Mouse (Mus musculus) cerebellum, adult 9-11 months (tissue): ENCODE measurements around the gene Rsph9.

Source experiments
- DNase-seq: peaks from one replicate; pipeline ENCODE4 v3.0.0; 2022

The Rsph9 gene

DNA sequence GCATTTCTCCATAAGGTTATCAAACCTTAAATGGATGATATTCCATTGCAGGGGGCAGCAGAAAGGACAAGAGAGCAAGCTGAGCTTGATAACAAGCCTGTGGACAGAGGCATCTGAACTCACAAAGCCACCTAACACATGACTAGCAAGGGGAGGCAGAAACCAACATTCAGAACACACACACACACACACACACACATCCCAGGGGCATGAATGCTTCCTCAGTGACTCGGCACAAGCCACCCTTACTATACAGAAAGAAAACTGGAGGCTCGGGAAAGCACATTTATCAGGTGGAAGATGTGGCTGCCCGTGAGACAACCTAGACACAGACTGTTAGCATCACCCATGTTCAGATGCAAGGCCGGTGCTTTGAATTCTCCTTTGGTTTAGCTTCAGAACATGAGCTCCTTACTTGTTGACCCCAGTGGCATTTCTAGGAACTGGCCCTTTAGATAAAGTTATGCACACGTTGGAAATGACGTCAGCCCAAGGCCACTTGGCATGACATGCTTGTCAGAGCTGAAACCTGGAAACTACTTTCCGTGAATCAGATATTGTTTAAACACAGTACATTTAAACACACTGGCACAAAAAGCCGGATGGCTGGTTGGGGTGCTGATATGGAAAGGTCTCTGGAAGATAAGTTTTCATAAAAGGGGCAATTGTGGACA lies 5.3 kb downstream of the Rsph9 start:
- no peak for DNase-seq

DNA sequence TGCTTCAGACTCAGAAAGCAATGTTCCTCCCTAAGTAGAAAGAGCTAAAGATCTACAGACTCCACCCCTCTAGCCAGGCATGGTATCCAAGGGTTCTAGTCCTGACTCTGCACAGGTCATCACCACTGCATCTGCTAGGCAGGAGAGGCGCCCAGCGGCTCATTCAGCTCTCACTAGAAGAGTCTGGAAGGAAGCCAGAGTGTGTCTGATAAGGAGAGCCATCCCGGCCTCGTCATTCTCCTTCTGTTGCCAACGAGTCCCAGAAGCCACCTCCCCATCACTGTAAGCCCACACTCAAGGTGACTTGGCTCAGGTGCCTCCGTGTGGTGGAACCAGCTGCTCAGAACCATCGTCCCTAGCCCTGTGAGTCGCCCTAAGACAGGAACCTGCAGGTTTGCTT lies 11.2 kb downstream of the Rsph9 start:
- no peak for DNase-seq

DNA sequence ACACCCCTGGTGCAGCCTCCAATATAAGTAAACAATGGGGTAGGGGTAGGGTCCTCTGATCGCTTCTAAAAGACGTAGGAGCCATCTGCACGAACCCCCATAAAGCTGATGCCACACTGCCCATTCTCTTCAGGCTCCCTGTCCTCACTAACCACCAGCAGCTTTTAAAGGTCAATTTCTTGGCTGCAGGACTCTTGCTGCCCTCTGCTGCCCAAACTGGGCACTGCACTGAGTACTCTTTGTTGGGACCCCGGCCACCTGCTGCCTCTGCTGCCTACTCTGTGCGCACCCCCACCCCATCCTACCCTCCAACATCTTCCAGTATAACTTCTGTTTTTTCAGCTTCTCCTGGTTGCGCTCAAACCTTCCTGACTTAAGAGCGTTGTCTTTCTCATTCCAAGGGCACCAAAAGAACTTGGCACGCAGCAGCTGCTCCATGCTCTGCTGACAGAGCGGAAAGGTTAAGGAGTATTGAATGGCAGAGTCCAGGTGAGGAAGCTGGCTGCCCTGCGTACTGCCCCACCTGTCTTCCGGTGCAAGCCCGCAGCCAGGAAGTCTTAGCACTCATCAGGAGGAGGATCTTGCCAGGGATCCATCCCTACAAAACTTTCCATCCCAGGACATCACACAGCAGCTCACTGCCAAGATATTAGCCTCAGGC lies 11.8 kb downstream of the Rsph9 start:
- DNase-seq: peak; percentile 56

DNA sequence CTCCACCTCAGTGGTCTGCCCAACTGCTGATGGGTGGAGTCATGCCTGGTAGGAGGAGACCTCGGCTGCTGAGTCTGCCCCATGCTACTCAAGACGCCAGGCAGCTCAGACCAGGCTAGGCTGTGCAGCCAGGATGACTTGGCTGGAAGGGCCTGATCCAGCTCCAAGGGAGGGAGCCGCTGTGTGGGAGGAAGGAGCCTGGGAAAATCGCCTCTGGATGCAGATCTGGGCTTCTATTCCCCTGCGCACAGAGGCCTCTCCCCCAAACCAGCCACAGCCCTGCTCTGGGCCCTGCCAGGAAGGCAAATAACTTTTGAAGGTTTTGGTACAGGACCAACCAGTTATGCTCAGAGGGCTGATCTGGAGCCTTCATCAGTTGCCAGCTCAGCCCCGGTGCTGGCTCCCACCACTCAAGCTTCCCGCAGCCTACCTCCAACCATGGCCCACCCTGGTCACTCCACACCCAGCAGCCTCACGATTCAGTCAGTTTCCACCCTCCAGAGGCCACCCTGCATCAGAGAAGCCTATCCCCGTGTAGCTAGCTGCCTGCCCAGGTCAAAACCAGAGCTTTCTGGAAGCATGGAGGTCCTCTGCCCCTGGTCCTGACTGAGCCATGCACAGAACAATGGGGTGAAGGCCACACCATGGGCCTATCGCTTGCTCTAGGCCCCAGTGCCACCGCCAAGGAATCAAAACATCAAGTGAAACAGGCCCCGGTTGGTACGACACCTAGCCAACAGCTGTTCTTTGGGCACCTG lies 14.1 kb downstream of the Rsph9 start:
- no peak for DNase-seq

DNA sequence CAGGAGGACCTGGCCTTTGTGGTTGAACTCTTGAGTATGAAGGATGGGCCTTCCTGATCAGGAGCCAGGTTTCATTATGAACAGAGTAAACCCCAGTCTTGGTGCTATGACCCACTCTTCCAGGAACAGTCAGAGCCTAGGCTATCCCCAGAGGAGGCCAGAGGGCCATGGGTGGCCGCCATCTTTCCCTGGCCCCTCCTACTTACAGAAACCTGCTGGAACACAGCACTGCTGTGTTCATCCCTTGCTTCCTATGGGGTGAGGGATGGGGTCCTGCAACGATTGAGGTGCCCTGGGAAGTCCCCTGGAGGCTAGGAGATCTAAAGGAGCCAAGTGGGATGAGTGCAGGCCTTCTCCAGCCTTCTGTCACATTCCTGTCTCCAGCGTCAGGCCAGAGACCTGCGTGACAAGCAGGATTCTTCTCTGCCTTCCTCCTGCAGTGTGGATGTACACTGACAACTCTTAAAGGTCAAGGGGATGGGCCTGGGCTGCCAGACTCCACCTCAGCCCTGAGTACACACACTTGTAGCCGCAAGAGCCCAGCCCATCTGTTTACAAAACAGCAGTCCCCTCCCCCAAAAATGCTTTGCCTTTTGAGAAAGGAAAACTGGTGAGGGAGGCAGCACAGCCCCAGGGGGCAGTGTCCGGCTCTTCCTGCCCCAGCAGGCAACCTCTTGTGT lies 16.1 kb downstream of the Rsph9 start:
- DNase-seq: no peak

DNA sequence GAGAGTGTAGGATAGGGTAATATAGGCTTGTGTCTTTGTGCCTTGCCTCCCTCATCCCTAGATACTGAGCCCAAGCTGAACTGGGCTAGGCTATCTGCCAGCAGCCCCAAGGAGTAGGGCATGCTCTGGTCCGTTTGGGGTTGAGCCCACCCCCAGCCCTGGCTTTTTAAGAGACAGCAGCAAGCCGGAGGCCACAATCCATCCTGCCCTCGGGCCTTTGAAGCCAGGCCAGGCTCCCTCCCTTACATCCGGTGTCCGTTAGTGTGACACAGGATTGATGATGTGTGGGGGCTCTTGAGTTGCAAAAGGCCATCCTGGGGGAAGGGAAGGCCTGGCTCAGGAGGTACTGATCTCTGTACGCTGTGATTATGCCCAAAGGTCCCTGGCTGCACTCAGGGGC lies 17.4 kb downstream of the Rsph9 start:
- no peak for DNase-seq

DNA sequence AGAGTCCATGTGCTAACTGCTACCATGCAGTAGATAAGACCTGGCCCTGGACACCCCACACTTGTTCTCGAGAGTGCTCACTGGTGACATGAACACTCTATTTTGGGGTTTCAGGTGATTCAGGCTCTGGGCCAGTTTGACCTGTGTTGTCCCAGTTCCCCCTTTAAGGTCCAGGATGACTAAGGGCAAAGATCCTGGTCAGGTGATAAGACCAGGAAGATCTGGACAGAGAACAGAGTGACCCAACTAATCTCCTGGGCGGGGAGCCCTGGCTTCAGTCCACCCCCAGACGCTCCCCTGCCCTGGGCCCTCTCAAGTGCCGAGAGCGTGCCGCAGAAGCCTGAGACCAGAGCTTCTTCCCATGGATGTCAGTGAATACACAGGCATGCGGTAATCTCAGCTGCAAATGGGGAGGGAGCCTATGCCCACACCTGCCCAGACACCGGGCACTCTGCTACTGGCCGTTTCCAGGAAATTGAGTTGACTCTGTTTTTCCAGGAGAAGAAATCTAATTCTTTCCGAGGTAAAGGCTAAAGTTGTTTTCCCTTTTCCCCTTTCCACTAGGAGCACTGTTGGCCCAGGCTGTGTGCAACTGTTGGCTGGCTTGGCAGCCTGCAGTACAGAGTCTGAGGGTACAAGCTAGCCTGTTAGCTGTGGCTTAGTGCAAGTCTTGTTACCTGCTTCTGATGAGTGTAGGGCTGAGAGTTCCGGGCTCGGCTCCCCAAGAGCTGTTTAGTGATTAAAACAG lies 19.9 kb downstream of the Rsph9 start:
- DNase-seq: no peak

DNA sequence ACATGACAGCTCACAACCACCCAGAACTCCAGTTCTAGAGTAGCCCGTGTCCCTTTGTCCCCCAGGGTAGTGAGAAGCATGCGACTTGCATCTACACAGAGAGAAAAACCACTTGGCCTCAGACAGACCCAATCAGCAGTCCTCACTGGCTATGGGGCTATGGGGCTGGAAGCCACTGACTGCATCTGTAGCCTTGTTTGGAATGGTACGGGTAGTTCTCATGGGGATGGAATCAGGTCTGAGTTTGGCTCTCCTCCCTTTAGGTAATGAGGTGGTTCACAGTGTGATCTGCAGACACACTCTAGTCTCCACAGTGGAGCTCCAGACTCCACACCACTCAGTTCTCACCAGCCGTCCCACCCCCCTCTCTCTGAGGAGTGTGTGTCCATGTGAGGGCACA lies 20.7 kb downstream of the Rsph9 start:
- DNase-seq: no peak

DNA sequence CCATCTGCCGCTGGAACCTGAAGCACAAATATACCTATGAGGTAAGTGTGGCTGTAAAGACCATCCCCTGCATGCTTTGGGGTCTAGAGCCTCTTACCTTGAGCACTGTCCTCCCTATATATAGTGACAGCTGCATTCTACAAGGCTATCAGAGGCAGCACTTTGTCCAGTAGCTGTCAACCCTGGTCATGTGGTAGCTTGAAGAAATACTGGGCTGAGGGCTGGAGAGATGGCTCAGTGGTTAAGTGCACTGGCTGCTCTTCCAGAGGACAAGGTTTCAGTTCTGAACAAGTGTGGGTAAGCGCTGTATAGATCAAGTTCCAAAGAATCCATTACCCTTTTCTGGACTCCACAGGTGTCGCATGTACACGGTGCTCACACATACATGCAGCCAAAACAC lies 21.2 kb downstream of the Rsph9 start:
- DNase-seq: no peak

DNA sequence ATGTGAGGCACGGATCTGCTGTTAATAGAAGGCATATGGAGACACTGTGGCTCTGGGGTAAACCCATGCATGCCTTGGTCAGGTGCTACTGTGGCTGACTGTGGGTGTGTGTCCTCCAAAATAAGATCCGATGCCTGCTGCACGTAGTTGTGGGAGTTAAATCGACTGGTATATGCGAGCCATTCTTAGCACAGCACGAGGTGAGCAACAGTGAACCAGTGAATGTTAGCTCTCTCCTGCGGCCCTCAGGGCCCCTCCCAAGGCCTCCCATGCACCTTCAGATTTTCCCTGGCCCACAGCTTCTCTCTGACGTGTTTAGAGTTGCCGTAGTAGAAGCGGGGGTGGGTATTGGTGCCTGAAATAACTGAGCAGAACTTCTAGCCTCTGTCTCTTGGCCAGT lies 24.4 kb downstream of the Rsph9 start:
- no peak for DNase-seq

DNA sequence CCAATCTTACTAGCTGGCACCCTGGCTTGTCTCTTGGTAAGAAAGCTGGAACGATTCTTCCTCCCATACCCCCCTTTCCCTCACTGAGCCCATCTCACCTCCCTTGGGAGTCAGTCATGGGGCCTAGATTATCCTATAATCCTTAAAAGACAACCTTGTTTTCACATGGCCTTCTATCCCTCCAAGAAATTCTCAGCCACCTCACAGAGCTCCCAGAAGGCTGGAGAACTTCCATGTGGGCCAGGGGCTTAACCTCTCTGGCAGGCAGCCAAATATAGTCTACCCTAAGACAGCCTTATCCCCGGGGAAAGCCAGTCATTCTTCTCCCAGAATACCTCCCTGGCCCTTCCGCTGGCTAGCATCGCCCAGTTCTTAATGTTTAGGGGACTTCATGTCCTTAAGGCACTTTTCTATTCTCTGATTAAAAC lies 25.6 kb downstream of the Rsph9 start:
- no peak for DNase-seq

DNA sequence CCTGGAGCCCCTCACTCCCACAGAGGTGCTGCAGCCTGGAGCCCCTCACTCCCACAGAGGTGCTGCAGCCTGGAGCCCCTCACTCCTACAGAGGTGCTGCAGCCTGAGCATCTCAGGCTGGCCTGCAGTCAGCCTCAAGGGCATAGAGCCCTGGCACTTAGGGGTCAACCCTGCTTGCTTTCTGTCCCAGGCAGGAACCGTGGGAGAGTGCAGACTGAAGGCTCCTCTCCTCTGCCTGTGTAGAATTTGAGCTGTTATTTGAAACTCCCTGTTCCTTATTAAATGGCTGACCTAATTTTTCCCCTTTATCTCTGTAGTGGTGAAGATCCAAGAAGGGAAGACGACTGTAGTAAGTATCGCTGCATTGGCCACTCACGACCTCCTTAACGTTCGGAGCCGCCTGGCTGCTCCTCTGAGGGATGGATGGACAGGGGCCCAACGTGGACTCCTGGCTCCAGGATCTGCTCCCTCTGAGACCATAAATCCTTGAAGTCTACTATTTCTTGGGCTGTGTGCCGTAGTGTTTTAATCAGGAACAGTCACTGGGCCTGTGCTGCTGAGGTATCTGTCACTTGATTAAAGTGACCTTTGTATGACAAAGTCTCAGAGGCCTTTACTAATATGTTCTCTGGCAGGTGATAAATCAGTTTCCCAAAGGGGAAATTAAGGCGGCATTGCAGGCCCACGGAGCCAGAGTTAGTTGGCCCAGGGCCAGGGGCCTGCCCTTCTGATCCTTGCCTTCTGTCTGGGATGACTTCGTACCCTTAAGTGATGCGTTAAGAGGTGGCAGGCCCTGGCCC lies 26.2 kb downstream of the Rsph9 start:
- DNase-seq: no peak

DNA sequence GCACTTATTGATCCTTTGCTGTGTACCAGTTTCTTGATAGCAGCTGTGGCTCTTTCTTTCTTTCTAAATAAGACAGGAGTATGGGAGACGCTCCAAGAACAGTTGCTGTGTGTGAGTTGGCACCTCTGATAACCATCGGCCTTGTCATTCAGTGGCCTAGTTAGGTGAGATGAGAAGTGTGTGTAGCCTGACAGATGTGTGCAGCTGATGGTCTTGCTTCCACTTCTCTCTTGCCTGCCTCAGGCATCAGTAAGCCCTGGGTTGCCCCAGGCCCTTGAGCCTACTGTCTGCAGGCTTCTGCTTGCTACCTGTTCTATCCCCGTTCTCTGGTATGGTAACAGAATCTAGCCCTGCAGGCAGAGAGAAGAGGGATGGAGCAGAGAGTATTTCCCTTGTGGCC lies 27.1 kb downstream of the Rsph9 start:
- DNase-seq: no peak

DNA sequence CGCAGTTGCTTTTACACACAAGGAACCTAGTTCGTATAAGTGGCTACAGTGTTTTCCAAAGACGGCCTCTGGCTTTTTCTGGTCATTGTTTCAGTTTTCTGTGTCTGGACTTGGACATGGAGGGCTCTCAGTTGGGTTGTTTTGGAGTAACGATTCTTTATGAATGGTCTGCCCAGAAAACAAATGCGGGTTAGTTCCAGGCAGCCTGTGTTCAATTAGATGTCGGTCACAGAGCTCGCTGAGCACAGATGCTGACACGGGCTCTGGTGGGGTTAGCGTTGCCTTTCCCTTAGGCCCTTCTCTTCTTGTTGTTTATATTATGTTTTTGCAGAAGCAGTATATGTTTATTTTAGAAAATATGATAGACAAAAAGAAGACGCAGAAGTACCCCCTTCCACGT lies 27.9 kb downstream of the Rsph9 start:
- DNase-seq: no peak

DNA sequence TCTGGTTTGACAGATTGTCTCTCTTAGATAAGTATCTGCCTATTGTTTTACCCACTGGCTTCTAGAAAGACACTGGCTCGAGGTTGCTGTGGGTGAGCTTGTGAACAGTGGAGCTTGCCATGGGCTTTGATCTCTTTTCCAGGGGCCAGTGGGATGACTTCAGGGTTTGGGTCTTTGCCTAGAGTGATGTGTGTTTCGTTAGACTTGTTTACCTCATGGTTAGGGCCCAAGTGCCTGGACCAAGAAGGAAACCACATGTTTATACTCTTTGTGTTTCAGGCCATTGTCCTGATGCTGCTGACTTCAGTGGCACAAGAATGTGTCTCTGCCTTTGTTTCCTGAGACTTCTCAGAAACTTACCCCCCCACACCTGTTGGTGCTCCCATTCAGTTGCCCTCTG lies 28.5 kb downstream of the Rsph9 start:
- no peak for DNase-seq

DNA sequence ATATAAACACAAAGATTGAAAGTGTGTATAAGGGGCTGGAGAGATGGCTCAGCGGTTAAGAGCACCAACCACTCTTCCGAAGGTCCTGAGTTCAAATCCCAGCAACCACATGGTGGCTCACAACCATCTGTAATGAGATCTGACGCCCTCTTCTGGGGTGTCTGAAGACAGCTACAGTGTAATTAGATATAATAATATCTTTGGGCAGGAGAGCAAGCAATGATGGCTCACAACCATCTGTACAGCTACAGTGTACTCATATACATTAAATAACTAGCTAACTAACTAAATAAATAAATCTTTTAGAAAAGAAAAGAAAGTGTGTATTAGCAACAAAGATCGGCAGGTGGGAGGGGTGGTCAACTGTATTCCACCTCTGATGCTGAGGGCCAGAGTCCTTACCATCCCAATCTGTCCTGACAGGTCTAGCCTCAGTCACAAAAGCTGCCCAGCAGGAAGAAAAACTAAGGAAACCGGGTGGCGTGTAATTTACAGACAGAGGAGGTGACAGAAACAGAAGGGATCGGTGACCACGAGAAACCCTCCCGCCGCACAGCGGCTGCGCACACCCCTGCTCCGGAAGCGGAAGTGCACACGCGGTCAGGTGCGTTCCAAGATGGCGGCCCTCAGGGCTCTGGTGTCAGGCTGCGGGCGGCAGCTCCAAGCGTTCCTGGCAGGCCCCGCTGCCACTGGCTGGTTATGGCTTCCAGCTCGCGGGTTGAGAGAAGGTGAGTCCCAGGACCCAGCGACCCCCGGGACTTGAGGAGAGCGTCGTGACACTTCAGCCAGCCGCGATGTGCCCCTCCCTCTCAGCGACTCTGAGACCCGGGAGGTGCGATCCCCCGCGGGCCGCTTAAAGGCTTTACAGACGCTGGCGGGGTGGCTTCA lies 33.4 kb downstream of the Rsph9 start, which contains the start of gene Mrps18a:
Mrps18a (plus strand) TSS at position 585 of the 888 bp plus-strand sequence.
- DNase-seq: peak; percentile 86

DNA sequence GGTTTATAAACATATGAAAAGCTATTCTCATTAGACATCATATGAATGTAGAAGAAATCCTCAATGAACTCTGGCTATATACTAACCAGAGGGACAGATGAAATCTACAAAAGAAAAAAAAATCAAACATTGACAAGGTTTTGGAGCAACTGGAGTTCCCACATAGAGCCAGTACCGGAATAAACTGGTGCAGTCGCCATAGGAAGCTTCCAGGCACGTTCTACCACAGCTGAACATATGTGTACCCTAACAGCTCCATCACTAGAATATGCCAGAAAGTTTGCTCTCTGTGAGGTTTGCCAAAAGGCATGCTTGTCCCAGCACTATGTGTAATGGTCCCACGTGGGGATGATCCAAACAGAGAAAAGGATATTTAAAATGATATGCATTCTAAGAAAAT lies 35.7 kb downstream of the Rsph9 start:
- DNase-seq: no peak

DNA sequence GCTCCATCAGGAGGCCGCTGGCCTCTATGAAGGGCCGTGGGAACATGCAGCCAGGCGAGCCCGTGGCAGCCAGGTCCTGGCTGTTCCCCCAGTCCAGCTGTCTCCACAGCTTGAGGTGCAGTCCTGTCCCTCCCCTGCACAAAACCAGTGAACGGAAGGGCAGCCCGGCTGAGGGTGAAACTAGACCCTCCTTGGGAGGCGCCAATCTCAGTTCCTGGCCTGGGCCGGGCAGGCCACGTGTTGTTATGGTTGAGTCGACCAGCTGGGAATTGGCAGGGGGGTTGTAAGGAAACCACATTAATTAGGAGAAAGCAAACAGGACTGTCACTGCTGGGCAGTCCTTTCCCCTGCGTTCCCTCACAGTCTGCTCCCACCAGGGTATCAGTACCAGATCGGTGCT lies 39.5 kb downstream of the Rsph9 start:
- DNase-seq: no peak

DNA sequence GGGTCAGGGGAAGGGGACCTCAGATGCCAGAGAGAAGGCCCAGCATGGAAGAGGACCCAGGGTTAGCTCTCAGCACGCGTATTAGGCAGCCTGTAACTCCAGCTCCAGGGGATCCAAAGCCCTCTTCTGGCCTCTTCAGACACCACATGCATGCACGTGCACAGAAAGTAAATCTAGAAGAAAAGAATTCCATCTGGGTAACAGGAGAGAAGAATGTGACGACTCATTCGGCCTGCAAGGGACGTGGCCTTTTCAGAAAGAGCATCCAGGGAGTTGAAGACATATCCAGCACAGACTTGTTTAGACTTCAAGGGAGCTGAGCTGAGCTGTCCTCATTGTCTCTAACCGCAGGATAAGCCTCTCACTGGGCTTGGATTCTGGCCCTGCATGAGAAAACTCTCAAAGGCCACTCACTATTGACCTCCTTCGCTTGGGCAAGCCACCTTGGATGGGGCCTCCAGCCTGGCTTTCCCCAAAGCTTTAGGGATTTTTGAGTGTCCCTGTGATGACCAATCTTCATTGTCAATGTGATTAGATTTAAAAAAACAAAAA lies 41.3 kb downstream of the Rsph9 start:
- DNase-seq: no peak

DNA sequence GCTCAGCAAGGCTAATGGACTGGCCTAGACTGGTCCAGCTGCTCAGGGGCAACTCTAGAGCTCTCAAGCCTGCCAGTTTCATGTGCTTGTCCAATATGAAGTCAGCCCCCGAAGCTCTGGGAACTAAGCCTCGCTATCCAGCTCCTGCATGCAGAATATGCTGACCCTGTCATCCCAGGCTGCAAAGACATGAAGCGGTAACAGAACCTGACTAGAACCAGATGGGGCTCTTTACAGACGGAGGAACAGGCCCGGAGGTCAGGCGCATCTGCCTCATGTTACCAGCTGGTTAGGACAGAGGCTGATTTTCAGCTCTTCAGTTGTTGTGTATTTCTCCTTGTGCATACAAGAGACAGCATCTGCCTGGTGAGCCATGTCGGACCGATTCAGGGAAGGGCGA lies 42.1 kb downstream of the Rsph9 start:
- DNase-seq: no peak

DNA sequence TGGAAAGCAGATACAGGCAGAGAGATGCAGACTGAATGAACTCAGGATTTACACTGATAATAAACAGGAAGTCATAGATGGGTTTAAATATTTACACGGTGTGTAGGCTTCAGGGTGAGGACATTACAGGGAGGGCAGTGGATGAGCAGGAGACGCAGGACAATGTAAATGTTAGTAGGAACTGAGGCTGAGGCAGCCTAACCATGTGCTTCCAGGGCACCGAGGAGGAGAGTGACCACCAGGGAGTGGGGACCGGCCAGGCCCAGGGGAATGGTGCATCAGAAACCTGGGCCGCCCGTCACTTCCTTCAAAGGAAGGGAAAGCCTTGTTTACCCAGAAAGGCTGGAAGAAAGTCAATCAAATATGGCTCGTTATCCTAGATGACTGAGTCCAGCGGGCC lies 45.5 kb downstream of the Rsph9 start:
- DNase-seq: no peak
